Mouse (Mus musculus): ENCODE measurements around the gene E330021D16Rik. TPM values are rescaled to one million over a fixed set of nuclear protein-coding genes. Genes with fewer than 3 reads are reported as not detected.
"Not testable (repeated sequence)": the region's sequence is repeated elsewhere in the genome, so short reads cannot be mapped to it uniquely, and the experiment has no call there.

The E330021D16Rik gene
- polyA plus RNA-seq, 1 experiment, result 0.12 TPM

GRCm38 (mm10) chr6:136452623-136453022, 37.3 kb upstream of the E330021D16Rik start:
- TF ChIP-seq CTCF (IDR thresholded peaks at IDR 0.05; ENCODE audit: control insufficient read depth, insufficient read depth, insufficient replicate concordance, low read depth, low read length) (no peak), POLR2A (IDR thresholded peaks at IDR 0.05; ENCODE audit: control insufficient read depth, low read depth, low read length) (no peak)
- Histone ChIP-seq H3K27ac (ENCODE audit: control insufficient read depth, insufficient read depth, low read depth, low read length) (no peak overlapping the region), H3K4me3 (ENCODE audit: control insufficient read depth, low read depth, low read length) (no peak overlapping the region), H3K27me3 (ENCODE audit: control insufficient read depth, insufficient read depth, low read length) (no peaks in the 10 kb centered on the region), H3K36me3 (ENCODE audit: control insufficient read depth, insufficient read depth, low read length) (no peaks in the 10 kb centered on the region), H3K4me1 (ENCODE audit: control insufficient read depth, insufficient read depth, low read length) (peaks cover 6% of the 10 kb centered on the region)

- Histone ChIP-seq H3K27me3 (ENCODE audit: control insufficient read depth, insufficient read depth, low read length) (no peaks in the 10 kb centered on the region), H3K4me3 (ENCODE audit: control insufficient read depth, low read depth, low read length) (no peak overlapping the region), H3K36me3 (ENCODE audit: control insufficient read depth, insufficient read depth, low read length) (no peaks in the 10 kb centered on the region), H3K4me1 (ENCODE audit: control insufficient read depth, insufficient read depth, low read length) (peaks cover 6% of the 10 kb centered on the region), H3K27ac (ENCODE audit: control insufficient read depth, insufficient read depth, low read depth, low read length) (no peak overlapping the region)
- TF ChIP-seq POLR2A (IDR thresholded peaks at IDR 0.05; ENCODE audit: control insufficient read depth, low read depth, low read length) (no peak), CTCF (IDR thresholded peaks at IDR 0.05; ENCODE audit: control insufficient read depth, insufficient read depth, insufficient replicate concordance, low read depth, low read length) (no peak)
These were observed 35.5 kb upstream of the E330021D16Rik start for GRCm38 (mm10) chr6:136450863-136451262.

DNA sequence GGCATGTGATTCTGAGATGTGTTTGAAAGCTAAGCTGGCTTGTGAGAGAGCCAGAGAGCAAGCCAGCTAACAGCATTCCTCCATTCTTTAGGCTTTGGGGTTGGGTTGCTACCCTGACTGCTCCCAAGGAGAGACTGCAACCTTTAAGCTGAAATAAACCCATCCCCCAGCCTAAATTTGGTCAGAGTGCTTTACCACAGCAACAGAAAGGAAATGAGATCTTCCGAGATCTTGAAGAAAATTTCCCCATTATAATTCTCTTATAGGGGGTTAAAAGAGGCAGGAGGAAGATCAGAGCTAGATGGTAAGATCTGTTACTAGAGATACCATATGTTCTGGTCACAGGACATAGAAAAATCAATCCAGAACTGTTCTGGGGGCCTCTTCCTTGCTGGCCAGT, 34.6 kb upstream of the E330021D16Rik start:
- H3K27me3 ChIP-seq (ENCODE audit: control insufficient read depth, insufficient read depth, low read length), result no peaks in the 10 kb centered on the region
- peak overlapping the region; percentile 27; the same call in 1 of the 2 replicates for H3K4me3 ChIP-seq (ENCODE audit: control insufficient read depth, low read depth, low read length)
- TF ChIP-seq CTCF (IDR thresholded peaks at IDR 0.05; ENCODE audit: control insufficient read depth, insufficient read depth, insufficient replicate concordance, low read depth, low read length), result no peak
- no peak for TF ChIP-seq POLR2A (IDR thresholded peaks at IDR 0.05; ENCODE audit: control insufficient read depth, low read depth, low read length)
- H3K36me3 ChIP-seq (ENCODE audit: control insufficient read depth, insufficient read depth, low read length), result no peaks in the 10 kb centered on the region
- peak overlapping the region; percentile 74 for H3K27ac ChIP-seq (ENCODE audit: control insufficient read depth, insufficient read depth, low read depth, low read length)
- peaks cover 6% of the 10 kb centered on the region for H3K4me1 ChIP-seq (ENCODE audit: control insufficient read depth, insufficient read depth, low read length)

GRCm38 (mm10) chr6:136449270-136449692, 33.9 kb upstream of the E330021D16Rik start:
- Histone ChIP-seq H3K27me3 (ENCODE audit: control insufficient read depth, insufficient read depth, low read length) (no peaks in the 10 kb centered on the region), H3K4me1 (ENCODE audit: control insufficient read depth, insufficient read depth, low read length) (peaks cover 6% of the 10 kb centered on the region), H3K36me3 (ENCODE audit: control insufficient read depth, insufficient read depth, low read length) (no peaks in the 10 kb centered on the region), H3K4me3 (ENCODE audit: control insufficient read depth, low read depth, low read length) (peak overlapping the region; percentile 85), H3K27ac (ENCODE audit: control insufficient read depth, insufficient read depth, low read depth, low read length) (no peak overlapping the region; the same call in 1 of the 2 replicates)
- TF ChIP-seq CTCF (IDR thresholded peaks at IDR 0.05; ENCODE audit: control insufficient read depth, insufficient read depth, insufficient replicate concordance, low read depth, low read length) (no peak), POLR2A (IDR thresholded peaks at IDR 0.05; ENCODE audit: control insufficient read depth, low read depth, low read length) (peak; percentile 62; the same call in 1 of the 2 replicates)

DNA sequence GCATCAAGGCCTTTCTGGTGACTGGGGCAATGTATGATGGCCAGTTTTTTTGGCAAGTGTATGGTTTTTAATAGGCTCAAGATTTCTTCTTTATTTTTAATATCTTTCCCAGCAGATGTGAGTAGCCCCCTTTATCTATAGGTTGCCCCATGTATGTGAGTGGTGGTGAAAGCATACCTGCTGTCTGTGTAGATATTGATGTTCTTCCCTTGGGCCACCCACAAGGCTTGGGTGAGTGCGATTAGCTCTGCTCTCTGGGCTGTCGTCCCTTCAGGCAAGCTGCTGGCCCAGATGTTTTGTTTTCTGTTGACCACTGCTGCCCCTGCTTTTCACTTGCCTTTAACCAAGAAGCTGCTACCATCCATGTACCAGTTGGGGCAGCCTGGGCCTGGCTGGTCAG, 23.8 kb upstream of the E330021D16Rik start:
- H3K4me1 ChIP-seq (ENCODE audit: control insufficient read depth, insufficient read depth, low read length); H3K4me3 ChIP-seq (ENCODE audit: control insufficient read depth, low read depth, low read length); H3K27me3 ChIP-seq (ENCODE audit: control insufficient read depth, insufficient read depth, low read length): not testable (repeated sequence)

GRCm38 (mm10) chr6:136436151-136436550, 20.8 kb upstream of the E330021D16Rik start:
- not testable (repeated sequence) for H3K4me3 ChIP-seq (ENCODE audit: control insufficient read depth, low read depth, low read length); H3K36me3 ChIP-seq (ENCODE audit: control insufficient read depth, insufficient read depth, low read length); H3K27me3 ChIP-seq (ENCODE audit: control insufficient read depth, insufficient read depth, low read length); H3K4me1 ChIP-seq (ENCODE audit: control insufficient read depth, insufficient read depth, low read length)
- peak overlapping the region; percentile 49; the same call in 1 of the 2 replicates for H3K27ac ChIP-seq (ENCODE audit: control insufficient read depth, insufficient read depth, low read depth, low read length)

More for the DNA sequence above, 23.8 kb upstream of the E330021D16Rik start:
- not testable (repeated sequence) for H3K27ac ChIP-seq (ENCODE audit: control insufficient read depth, insufficient read depth, low read depth, low read length); H3K36me3 ChIP-seq (ENCODE audit: control insufficient read depth, insufficient read depth, low read length)

DNA sequence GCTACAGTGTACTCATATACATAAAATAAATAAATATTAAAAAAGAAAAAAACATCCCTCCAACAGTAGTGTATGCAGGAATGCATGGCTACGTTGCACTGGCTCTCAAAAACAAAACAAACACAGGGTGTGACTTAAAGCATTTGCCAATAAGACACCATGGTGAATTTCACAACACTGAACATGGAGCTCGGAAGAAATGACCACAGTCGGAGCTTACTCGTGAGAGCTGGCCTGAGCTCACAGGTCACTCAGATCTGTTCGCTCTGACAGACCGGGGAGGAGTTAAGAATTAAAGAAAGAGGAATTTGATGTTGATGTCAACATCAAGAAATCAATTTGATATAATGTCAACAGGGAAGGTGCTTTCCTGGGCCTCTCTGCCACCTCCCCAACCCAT, 18.2 kb upstream of the E330021D16Rik start:
- TF ChIP-seq POLR2A (IDR thresholded peaks at IDR 0.05; ENCODE audit: control insufficient read depth, low read depth, low read length) (no peak), CTCF (IDR thresholded peaks at IDR 0.05; ENCODE audit: control insufficient read depth, insufficient read depth, insufficient replicate concordance, low read depth, low read length) (no peak)
- Histone ChIP-seq H3K36me3 (ENCODE audit: control insufficient read depth, insufficient read depth, low read length) (no peaks in the 10 kb centered on the region), H3K27me3 (ENCODE audit: control insufficient read depth, insufficient read depth, low read length) (no peaks in the 10 kb centered on the region), H3K27ac (ENCODE audit: control insufficient read depth, insufficient read depth, low read depth, low read length) (no peak overlapping the region; the same call in 1 of the 2 replicates), H3K4me3 (ENCODE audit: control insufficient read depth, low read depth, low read length) (no peak overlapping the region), H3K4me1 (ENCODE audit: control insufficient read depth, insufficient read depth, low read length) (no peaks in the 10 kb centered on the region)

DNA sequence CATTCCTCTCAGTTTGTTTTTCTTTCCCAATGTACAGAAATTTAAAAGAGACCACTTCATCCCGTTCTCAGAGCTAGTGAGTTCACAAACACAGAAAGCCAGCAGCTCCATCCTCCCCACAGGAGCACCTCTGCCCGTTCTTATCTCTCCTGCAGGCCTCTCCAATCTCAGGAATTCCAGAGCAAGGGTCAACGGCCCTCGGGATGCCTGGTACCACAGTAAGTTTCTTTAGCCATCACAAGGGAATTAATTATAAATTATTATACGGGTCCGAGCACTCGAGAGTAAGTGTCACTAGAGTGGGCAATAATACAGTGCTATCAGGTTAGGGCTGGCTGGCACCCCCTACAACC, 16.5 kb upstream of the E330021D16Rik start:
- Histone ChIP-seq H3K36me3 (ENCODE audit: control insufficient read depth, insufficient read depth, low read length) (no peaks in the 10 kb centered on the region), H3K27ac (ENCODE audit: control insufficient read depth, insufficient read depth, low read depth, low read length) (no peak overlapping the region), H3K27me3 (ENCODE audit: control insufficient read depth, insufficient read depth, low read length) (no peaks in the 10 kb centered on the region), H3K4me1 (ENCODE audit: control insufficient read depth, insufficient read depth, low read length) (no peaks in the 10 kb centered on the region), H3K4me3 (ENCODE audit: control insufficient read depth, low read depth, low read length) (no peak overlapping the region)
- no peak for TF ChIP-seq CTCF (IDR thresholded peaks at IDR 0.05; ENCODE audit: control insufficient read depth, insufficient read depth, insufficient replicate concordance, low read depth, low read length)
- TF ChIP-seq POLR2A (IDR thresholded peaks at IDR 0.05; ENCODE audit: control insufficient read depth, low read depth, low read length), result no peak

Measured in testis, adult 2 months (tissue).